Mouse (Mus musculus) heart, postnatal 0 days (tissue): ENCODE measurements around the gene Tbc1d1. TPM values are rescaled to one million over a fixed set of nuclear protein-coding genes. Genes with fewer than 3 reads are reported as not detected.

Experiments used
- ATAC-seq: fragments of 200-750 bp; cut with Nextera tagmentation; 2 replicates; pipeline ENCODE4 v1.8.0; 2017; ENCODE audit warnings: low read depth, moderate number of reproducible peaks, moderate library complexity; ENCODE audit not compliant: insufficient read depth
- DNase-seq: peaks from one replicate; pipeline ENCODE4 v3.0.0-alpha.2; 2016; ENCODE audit warnings: low spot score
- H3K27ac ChIP-seq: fragments of 300-500 bp; sonication (generic); 2 replicates; pipeline ENCODE4 v1.5.1; 2014; ENCODE audit warnings: low read depth, mild to moderate bottlenecking
- H3K27me3 ChIP-seq: fragments of 300-500 bp; sonication (generic); 2 replicates; pipeline ENCODE4 v1.6.1; 2014; ENCODE audit warnings: low read length, mixed read lengths; ENCODE audit not compliant: control insufficient read depth, insufficient read depth
- H3K36me3 ChIP-seq: fragments of 300-500 bp; sonication (generic); replicated peaks from 2 replicates; pipeline ENCODE4 v1.6.1; 2014; ENCODE audit warnings: low read length, mixed read lengths; ENCODE audit not compliant: control insufficient read depth, insufficient read depth
- H3K4me1 ChIP-seq: fragments of 300-500 bp; sonication (generic); 2 replicates; pipeline ENCODE4 v1.6.1; 2014; ENCODE audit warnings: antibody characterized with exemption; ENCODE audit not compliant: control insufficient read depth, insufficient read depth
- H3K4me2 ChIP-seq: fragments of 300-500 bp; sonication (generic); 2 replicates; pipeline ENCODE4 v1.6.1; 2014; ENCODE audit warnings: low read depth, mild to moderate bottlenecking, low read length, moderate library complexity
- H3K4me3 ChIP-seq: fragments of 300-500 bp; sonication (generic); 2 replicates; pipeline ENCODE4 v1.5.1; 2014; ENCODE audit warnings: low read depth, low read length
- H3K9ac ChIP-seq: fragments of 300-500 bp; sonication (generic); replicated peaks from 2 replicates; pipeline ENCODE4 v1.6.1; 2014; ENCODE audit warnings: low read depth, low read length, mixed read lengths
- H3K9me3 ChIP-seq: fragments of 300-500 bp; sonication (generic); replicated peaks from 2 replicates; pipeline ENCODE4 v1.6.1; 2016; ENCODE audit warnings: low read length; ENCODE audit not compliant: control insufficient read depth
- CTCF ChIP-seq: IDR thresholded peaks from 2 replicates; pipeline ENCODE4 v1.5.1; 2016; ENCODE audit warnings: antibody characterized with exemption, control low read depth, low read depth
- EP300 ChIP-seq: IDR thresholded peaks from 2 replicates; pipeline ENCODE4 v1.6.1; 2016; ENCODE audit warnings: antibody characterized with exemption, low read depth
- WGBS: fragments of 180-500 bp; shearing (Covaris S2); extraction: QIAGEN DNeasy Blood & Tissue Kit; methylation state at CpG from one replicate; pipeline ENCODE4 v1.1.7; 2014; 5-methylcytosine and 5-hydroxymethylcytosine counted together
- polyA plus RNA-seq: library from polyadenylated mRNA; unstranded; fragments of >200 nt; fragmentation: Nextera tagmentation; extraction: Ambion mirVana; gene quantifications from 2 replicates; pipeline ENCODE4 v1.2.1, GENCODE M21; 2015
- total RNA-seq: library from RNA; depleted of rRNA; stranded (reverse); fragments of >200 nt; gene quantifications from 2 replicates; pipeline ENCODE4 v1.2.3, GENCODE M21; 2014; ENCODE audit warnings: low replicate concordance; rRNA removed

Gene Tbc1d1
- total RNA-seq (43.7 and 55.4 TPM in 2 replicates), polyA plus RNA-seq (18.3 and 22.4 TPM in 2 replicates)

- H3K9me3 ChIP-seq: no peaks in the 10 kb centered on the region
- DNase-seq: peak; percentile 88
- WGBS: 12% methylated on average over 11 of the region's 11 CpGs
- H3K4me3 ChIP-seq: peak within 1 kb of the TSS; percentile 33
- ATAC-seq: peak; percentile 73
- no peak for TF ChIP-seq EP300
- TF ChIP-seq CTCF: no peak
- H3K27ac ChIP-seq: peak within 1 kb of the TSS; percentile 48
- no peaks in the 10 kb centered on the region for H3K36me3 ChIP-seq
- H3K4me1 ChIP-seq: peaks cover 7% of the 10 kb centered on the region
- H3K4me2 ChIP-seq: peak within 1 kb of the TSS; percentile 59
- H3K9ac ChIP-seq: peak within 1 kb of the TSS; percentile 47
- 0 out of 2 replicates have a peak, but pooled peaks cover 10% of the 10 kb centered on the region for H3K27me3 ChIP-seq
These were observed at the start of gene Tbc1d1 for GRCm38 (mm10) chr5:64155861-64156550. TSS of gene Tbc1d1 (plus strand) at chr5:64156305.

DNA sequence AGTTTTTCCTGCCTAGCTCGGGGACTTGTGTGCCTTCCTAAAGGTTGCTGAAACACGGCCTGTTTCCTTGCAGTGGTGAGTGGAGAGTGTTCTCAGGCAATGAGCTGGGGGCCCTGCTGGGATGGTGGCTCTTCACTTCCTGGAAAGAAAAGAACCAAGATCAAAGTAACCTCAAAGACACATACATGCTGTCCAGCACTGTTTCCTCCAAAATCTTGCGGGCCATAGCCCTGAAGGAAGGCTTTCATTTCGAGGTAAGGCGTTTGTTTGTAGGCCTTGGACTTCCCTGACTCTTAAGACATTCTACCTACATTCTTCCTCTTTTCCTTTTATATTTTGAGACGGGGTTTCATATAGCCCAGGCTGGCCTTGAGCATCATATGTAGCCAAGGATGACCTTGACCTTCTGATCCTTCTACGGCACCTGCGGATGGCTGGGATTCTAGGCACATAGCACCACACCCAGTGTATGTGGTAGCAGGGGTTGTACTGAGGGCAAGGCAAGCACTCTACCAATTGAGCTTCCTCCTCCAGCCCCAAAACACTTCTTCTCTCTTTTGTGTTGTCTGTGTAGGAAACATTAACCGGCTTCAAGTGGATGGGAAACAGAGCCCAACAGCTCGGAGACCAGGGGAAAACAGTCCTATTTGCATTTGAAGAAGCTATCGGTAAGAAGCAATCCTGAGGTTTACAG is 48.4 kb upstream of the Tbc1d1 start:
- Histone ChIP-seq H3K9me3 (no peaks in the 10 kb centered on the region), H3K4me2 (no peak overlapping the region), H3K36me3 (peaks cover 73% of the 10 kb centered on the region), H3K4me3 (no peak overlapping the region), H3K27me3 (no peaks in the 10 kb centered on the region), H3K4me1 (no peaks in the 10 kb centered on the region), H3K9ac (no peak overlapping the region), H3K27ac (no peak overlapping the region)
- DNase-seq (no peak), ATAC-seq (no peak)
- TF ChIP-seq CTCF (no peak), EP300 (no peak)
- 87% methylated on average over 11 of the region's 11 CpGs for WGBS

DNA sequence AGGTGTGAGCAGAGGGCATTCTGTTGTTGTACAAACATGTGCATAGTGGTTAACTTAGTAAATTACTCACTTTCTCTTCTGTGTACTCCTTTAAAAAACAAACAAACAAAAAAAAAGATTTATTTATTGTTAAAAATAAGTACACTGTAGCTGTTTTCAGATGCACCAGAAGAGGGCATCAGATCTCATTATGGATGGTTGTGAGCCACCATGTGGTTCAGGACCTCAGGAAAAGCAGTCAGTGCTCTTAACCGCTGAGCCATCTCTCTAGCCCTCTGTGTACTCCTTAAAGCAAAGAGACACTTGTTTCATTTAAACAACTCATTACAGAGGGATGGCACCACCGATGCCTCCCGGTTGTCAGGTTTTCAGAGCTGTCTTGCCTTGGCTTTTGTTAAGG is 46.9 kb upstream of the Tbc1d1 start:
- no peak for TF ChIP-seq EP300
- peak; percentile 33; the same call in 1 of the 2 replicates for TF ChIP-seq CTCF
- no peak overlapping the region for H3K4me2 ChIP-seq
- H3K27ac ChIP-seq: no peak overlapping the region
- no peak overlapping the region for H3K4me3 ChIP-seq
- H3K4me1 ChIP-seq: no peaks in the 10 kb centered on the region
- 50% methylated on average over 3 of the region's 3 CpGs for WGBS
- no peaks in the 10 kb centered on the region for H3K9me3 ChIP-seq
- DNase-seq: no peak
- H3K36me3 ChIP-seq: peaks cover 77% of the 10 kb centered on the region
- no peak for ATAC-seq
- H3K27me3 ChIP-seq: no peaks in the 10 kb centered on the region
- no peak overlapping the region for H3K9ac ChIP-seq

- 69% methylated on average over 3 of the region's 3 CpGs for WGBS
- Histone ChIP-seq H3K4me3 (no peak overlapping the region), H3K27me3 (no peaks in the 10 kb centered on the region), H3K36me3 (peaks cover 80% of the 10 kb centered on the region), H3K9me3 (no peaks in the 10 kb centered on the region; the same call in 1 of the 2 replicates), H3K27ac (no peak overlapping the region), H3K4me1 (no peaks in the 10 kb centered on the region), H3K9ac (no peak overlapping the region), H3K4me2 (no peak overlapping the region)
- TF ChIP-seq CTCF (no peak), EP300 (no peak)
- no peak for ATAC-seq
- no peak for DNase-seq
These were observed 43.7 kb upstream of the Tbc1d1 start for GRCm38 (mm10) chr5:64112360-64112759.

- H3K27ac ChIP-seq: no peak overlapping the region
- no peak overlapping the region for H3K9ac ChIP-seq
- peaks cover 71% of the 10 kb centered on the region for H3K36me3 ChIP-seq
- ATAC-seq: no peak
- H3K4me1 ChIP-seq: no peaks in the 10 kb centered on the region
- 90% methylated on average over 6 of the region's 6 CpGs for WGBS
- H3K4me2 ChIP-seq: no peak overlapping the region
- H3K9me3 ChIP-seq: no peaks in the 10 kb centered on the region; the same call in 1 of the 2 replicates
- TF ChIP-seq CTCF: no peak
- TF ChIP-seq EP300: no peak
- no peak for DNase-seq
- H3K4me3 ChIP-seq: no peak overlapping the region
- no peaks in the 10 kb centered on the region for H3K27me3 ChIP-seq
These were observed 41.9 kb upstream of the Tbc1d1 start for GRCm38 (mm10) chr5:64114210-64114609.
